Mouse (Mus musculus): ENCODE measurements at regions not wholly inside any gene's neighbourhood (a gene's known extent, or its start where the extent isn't known, plus 50 kb on each side); places are given as distances from the start of the nearest gene placed in this dataset.

- DNase-seq (ENCODE audit: low read depth, low spot score): no peak
Observed at GRCm38 (mm10) chr16:48126797-48127196, 156.7 kb upstream of the Dppa4 start.

GRCm38 (mm10) chr16:48127338-48127737 lies 156.2 kb upstream of the Dppa4 start:
- no peak for DNase-seq (ENCODE audit: low read depth, low spot score)

GRCm38 (mm10) chr16:48155355-48155754 lies 128.2 kb upstream of the Dppa4 start:
- no peak for DNase-seq (ENCODE audit: low read depth, low spot score)

- peak; percentile 3 for DNase-seq (ENCODE audit: low read depth, low spot score)
Observed at GRCm38 (mm10) chr16:48190399-48190798, 93.1 kb upstream of the Dppa4 start.

- DNase-seq (ENCODE audit: low read depth, low spot score): no peak
Observed at GRCm38 (mm10) chr16:48192197-48192596, 91.3 kb upstream of the Dppa4 start.

- DNase-seq (ENCODE audit: low read depth, low spot score): no peak
Observed at GRCm38 (mm10) chr16:48214976-48215375, 68.6 kb upstream of the Dppa4 start.
